Mouse (Mus musculus): Measurements from ENCODE around the gene Ppp1r35.
"Not testable (repeated sequence)": the region's sequence is repeated elsewhere in the genome, so short reads cannot be mapped to it uniquely, and the experiment has no call there.

Ppp1r35 gene

GRCm38 (mm10) chr5:137778635-137779034, at the start of gene Ppp1r35:
TSS of gene Ppp1r35 (plus strand) at chr5:137778849.
- DNase-seq (ENCODE audit: low spot score in 2 of 2) = peak; percentile 95 to 98

DNA sequence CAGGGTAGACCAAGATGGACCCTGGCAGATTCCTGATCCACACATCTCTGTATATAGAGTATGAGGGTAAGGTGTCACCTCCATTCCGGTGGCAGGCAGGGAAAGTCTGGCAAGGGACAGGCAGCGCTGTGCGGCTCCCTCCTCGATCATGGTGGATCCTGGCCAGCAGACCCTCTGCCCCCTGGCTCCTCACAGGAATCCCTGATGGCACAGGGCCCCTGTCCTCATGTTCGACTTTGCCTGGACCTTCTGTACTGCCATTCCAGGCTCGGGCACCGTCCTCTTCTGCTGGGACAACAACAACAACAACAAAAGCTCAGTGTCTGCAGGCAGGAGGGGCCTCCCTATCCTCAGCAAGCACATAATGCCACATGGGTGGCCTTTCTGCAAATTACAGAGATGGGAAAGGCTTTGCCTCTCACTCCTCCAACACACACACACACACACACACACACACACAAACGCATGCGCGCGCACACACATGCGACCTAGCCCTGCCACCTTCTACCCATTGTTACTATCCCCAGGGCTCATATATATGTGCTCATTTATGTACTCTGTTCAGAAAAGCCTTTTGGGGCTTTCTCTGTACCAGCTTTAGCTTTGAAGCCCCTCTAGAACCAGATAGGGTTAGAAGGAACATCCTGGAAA, 44.9 kb upstream of the Ppp1r35 start:
- DNase-seq (ENCODE audit: low spot score in 2 of 2) = no peak

- no peak for DNase-seq (ENCODE audit: low spot score in 2 of 2)
These were observed 44.2 kb upstream of the Ppp1r35 start for GRCm38 (mm10) chr5:137734289-137735061.

DNA sequence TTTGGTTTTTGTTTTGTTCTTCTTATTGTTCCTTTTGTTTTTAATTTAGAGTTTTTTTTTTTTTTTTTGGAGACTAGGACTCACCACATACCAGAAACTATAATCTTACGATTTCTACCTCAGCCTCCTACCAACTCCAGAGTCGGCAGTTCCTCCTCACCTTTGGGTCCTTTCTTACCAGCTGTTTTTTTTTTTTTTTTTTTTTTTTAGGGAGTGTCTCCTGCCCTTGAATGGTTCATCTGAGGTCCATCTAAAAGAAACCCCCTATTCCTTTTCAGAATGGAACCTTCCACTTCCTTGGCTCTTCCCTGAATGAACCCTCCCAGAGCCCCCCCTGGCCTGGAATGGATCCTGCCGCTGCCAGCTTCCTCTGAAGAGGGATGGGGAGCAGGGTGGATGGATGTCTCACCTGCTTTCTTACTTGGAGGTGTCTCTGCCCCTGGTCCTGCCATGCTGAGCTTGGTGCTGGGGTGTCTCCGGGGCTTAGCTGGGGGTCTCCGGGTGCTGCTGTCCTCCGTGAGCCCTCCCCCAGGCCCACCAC, 41.2 kb upstream of the Ppp1r35 start:
- no peak for DNase-seq (ENCODE audit: low spot score in 2 of 2)

GRCm38 (mm10) chr5:137738516-137738915, 40.1 kb upstream of the Ppp1r35 start:
- no peak for DNase-seq (ENCODE audit: low spot score in 2 of 2)

DNA sequence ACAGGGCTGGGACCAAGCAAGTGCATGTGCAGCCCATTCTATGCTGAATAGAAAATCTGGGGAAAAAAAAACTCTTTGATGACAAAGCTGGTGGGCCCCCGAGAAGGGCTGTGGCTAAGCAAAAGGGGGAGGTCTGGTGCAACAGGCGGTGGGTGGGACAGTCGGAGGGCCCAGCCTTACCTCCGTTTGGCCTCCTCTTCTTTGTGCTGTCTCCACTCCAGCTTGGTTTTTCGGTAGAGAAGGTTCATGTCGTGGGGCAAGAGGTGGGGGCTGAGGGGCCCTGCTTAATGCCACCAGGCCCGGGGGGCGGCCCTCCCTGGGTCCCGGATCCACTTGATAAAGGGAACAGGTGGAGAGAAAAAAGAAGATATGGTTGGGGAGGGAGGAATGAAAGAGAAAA, 39.2 kb upstream of the Ppp1r35 start:
- DNase-seq (ENCODE audit: low spot score in 2 of 2) = no peak

DNA sequence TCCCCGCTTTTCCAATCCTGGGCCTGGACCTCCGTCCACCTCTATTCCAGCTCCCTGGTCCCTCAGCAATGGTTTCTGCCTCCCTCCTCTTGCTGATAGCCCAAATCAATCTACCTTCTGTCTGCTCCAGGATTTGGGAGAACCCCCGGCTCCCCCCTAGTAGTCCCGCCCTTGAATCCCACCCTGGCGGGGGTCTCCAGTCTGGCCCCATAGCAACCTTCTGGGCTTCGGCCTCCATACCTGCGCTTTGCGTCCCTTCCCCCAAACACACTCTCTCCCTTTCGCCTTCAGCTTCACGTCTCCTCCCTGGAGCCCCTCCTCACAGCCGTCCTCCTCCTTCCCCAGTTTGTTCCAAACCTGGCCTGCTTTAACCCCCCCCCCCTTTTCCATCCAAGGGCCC, 38.1 kb upstream of the Ppp1r35 start:
- DNase-seq (ENCODE audit: low spot score in 2 of 2) = no peak

GRCm38 (mm10) chr5:137741023-137741931, 37.4 kb upstream of the Ppp1r35 start, which contains the start of gene Nyap1:
TSS of gene Nyap1 (minus strand) at chr5:137741607.
- DNase-seq (ENCODE audit: low spot score in 2 of 2) = peak; percentile 62 to 81

- DNase-seq (ENCODE audit: low spot score in 2 of 2) = no peak
These were observed 36.6 kb upstream of the Ppp1r35 start for GRCm38 (mm10) chr5:137742048-137742447.

GRCm38 (mm10) chr5:137742836-137743235, 35.8 kb upstream of the Ppp1r35 start:
- no peak for DNase-seq (ENCODE audit: low spot score in 2 of 2)

DNA sequence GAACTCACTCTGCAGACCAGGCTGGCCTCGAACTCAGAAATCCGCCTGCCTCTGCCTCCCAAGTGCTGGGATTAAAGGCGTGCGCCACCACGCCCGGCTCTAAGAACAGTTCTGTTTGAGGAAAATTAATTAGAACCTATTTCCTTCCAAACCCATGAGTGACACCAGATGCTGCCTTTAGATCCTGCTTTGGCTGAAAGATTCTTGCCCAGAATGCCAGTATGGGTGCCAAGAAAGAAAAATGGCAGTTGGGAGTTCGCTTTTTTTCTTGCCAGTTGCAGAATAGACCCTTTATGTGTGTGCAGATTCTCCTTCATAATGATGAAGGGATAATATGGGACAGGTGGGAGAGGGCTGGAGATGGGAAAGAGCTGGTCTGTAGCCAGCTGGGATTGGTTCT, 34.5 kb upstream of the Ppp1r35 start:
- no peak for DNase-seq (ENCODE audit: low spot score in 2 of 2)

GRCm38 (mm10) chr5:137745214-137746171, 33.2 kb upstream of the Ppp1r35 start, which contains the start of gene Tsc22d4:
TSS of gene Tsc22d4 (plus strand) at chr5:137745730.
- DNase-seq (ENCODE audit: low spot score in 2 of 2) = peak in 1 of 2 experiments; percentile 88

- DNase-seq (ENCODE audit: low spot score in 2 of 2) = peak in 1 of 2 experiments; percentile 62
These were observed 32.3 kb upstream of the Ppp1r35 start for GRCm38 (mm10) chr5:137746282-137746850.

DNA sequence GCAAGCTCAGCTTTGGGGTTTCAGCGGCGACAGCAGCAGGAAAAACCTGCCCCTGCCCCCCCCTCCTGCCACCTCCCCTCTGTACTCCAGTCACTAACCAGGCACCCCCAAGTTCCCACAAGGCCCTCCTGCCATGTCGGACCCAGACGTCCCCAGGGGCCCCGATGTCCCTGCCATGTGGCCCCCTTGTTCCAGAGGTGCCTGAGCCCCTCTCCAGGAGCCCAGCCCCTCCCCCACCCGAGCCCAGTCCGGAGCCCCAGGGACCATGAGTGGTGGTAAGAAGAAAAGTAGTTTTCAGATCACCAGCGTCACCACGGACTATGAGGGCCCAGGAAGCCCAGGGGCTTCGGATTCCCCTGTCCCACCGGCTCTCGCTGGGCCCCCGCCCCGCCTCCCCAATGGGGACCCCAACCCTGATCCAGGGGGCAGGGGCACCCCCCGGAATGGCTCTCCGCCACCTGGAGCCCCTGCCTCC, 31.8 kb upstream of the Ppp1r35 start:
- DNase-seq (ENCODE audit: low spot score in 2 of 2) = no peak

GRCm38 (mm10) chr5:137747326-137747961, 31.2 kb upstream of the Ppp1r35 start:
- DNase-seq (ENCODE audit: low spot score in 2 of 2) = peak in 1 of 2 experiments; percentile 46

DNA sequence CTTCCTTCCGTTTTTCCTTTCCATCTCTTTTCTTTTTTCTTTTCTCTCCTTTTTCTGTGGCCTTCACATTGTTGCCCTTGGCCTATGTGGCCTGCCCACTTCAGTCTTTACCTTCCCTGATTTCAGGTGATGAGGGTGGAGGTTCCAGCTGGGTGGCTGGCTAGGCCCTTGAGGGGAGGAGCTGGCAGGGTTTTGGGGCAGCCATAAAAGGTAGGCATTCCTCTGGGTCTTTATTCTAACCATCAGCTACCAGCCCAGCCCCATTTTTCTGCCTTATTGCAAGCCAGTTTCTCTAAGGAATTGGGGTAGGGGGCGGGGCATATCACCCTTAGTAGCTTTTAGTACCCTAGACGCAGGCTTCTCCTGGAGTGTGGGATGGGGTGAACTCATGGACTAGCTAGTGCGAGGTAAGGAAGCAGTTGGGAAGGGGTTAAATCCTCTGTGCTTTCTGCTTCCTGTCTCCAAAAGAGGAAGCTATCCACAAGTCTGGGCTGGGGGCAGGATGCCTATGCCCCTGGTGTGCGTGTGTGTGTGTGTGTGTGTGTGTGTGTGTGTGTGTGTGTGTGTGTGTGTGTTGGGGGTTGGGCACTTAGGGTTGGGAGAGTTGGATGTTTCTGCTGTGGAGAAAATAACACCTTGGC, 30.4 kb upstream of the Ppp1r35 start:
- DNase-seq (ENCODE audit: low spot score in 2 of 2) = no peak

- no peak for DNase-seq (ENCODE audit: low spot score in 2 of 2)
These were observed 29.3 kb upstream of the Ppp1r35 start for GRCm38 (mm10) chr5:137749196-137749836.

DNA sequence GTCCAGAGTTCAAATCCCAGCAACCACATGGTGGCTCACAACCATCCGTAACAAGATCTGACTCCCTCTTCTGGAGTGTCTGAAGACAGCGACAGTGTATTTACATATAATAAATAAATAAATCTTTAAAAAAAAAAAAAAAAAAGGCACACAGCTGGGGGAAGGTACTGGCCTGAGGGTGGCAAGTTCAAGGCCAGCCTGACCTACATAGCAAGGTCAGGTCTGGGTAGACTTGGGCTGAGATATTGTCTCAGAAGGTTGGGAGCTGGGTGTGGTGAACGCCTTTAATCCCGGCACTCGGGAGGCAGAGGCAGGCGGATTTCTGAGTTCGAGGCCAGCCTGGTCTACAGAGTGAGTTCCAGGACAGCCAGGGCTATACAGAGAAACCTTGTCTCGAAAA, 28.4 kb upstream of the Ppp1r35 start:
- not testable (repeated sequence) for DNase-seq (ENCODE audit: low spot score in 2 of 2)

Data from urinary bladder, adult 18-20 months (tissue).